Mouse (Mus musculus): Measurements from ENCODE around the gene Upf1.

Gene Upf1

DNA sequence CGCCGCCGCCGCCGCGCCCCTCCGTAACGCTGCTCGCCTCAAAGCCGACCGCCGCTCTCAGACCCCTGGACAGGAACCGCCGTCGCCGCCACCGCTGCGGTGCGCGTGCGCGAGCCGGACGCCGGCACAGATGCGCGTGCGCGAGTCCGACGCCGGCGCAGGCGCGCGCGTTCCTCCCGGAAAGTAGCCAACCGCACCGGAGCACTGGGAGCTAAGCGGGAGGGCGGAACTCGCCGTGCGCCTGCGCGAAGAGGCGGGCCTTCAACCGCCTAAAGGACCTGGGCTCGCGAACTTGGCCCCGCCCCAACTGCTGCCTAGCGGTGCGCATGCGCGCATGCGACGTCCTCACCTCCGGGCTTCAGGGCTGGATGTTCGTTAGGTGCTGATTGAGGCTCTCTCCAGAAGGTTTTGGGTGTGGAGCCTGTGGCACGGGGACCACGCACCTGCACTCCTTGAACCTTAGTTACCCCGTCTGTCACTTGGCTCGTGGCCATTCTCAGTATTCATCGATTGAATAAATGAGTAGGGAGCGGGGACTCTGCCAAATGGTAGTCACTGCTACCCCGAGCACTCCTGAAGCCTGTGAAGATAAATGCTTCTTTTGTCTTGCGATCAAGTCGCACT lies at the start of gene Upf1:
TSS of gene Upf1 (minus strand) at position 85 of the 624 bp plus-strand sequence.
- peak; percentile 98 to 100 for DNase-seq

DNA sequence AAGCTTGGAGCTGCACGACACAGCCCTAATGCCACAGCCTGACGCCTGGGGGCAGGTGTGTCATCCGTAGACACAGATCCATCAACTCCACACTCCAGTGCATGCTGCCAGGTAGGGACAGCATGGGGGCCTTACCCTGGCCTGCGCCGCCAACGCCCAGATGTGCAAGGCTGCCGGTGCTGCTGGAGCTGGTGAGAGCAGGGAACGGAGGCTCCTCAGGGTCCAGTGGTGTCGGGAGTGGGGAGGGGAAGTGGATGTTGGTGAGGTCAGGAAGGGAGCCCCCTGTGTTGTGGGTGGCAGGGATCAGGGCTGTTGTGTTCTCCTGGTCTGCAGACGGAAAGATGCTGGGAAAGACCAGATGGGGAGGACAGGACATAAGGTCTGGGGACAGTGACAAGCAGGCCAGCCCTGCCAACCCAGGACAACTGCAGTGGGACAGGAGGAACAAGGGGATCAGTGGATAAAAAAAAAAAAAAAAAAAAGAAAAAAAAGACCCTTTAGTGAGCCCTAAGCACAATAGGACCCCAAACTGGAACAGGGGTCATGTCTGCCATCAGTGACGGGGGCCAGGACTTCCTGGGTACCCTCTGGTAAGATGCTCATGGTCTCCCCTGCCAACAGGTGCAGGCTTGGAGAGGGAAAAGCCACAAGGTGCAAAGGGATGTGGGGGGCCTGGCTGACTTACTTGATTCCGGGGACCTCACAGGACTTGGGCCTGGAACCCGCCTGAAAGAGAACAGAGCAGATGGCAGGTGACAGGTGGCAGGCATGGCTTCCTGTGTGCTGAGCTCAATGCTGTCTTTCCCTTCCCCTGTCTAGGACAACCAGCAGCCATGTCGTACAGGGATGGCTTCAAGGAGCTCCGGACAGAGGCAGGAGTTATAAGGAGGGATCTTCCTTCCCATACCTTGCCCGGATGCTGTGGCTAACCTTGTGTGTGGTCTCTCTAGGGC lies 44.8 kb upstream of the Upf1 start:
- DNase-seq = no peak

DNA sequence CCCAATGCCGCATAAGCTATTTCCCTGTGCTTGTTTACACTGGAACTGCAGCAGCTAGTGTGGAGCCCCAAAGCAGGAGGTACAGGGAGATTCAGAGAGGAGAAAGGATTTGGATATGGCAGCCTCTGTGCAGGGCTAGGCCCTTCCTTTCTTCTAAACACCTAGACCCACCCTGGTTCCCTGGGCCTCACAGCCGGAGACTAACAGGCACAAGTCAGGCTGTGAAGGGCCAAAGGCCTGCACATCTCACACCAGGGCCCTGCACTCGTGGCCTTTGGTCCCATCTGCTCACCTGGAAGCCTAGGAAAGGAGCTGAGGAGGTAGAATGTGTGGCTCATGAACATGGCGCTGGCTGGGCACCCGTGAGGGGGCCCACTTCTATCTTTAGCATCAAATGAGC lies 43.1 kb upstream of the Upf1 start:
- no peak for DNase-seq

DNA sequence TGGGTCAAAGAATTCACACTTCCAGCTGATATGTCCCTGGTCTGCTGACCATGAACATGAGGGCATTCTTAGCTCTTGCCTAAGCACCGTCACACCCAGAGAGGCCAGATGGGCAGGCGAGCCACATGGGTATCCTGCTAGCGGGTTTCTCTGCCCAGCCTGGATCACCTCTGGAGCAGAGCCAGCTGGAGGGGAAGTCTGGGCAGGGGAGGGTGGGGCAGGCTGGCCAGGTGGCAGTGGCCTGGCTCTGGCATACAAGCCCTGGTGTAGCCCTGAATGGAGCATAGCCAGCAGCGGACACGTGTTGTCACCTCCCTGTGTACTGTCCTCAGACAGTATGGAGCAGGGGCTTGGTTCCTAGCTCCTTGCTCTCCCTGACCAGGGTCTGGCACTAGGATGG lies 42.6 kb upstream of the Upf1 start:
- DNase-seq = peak; percentile 21 to 63

DNA sequence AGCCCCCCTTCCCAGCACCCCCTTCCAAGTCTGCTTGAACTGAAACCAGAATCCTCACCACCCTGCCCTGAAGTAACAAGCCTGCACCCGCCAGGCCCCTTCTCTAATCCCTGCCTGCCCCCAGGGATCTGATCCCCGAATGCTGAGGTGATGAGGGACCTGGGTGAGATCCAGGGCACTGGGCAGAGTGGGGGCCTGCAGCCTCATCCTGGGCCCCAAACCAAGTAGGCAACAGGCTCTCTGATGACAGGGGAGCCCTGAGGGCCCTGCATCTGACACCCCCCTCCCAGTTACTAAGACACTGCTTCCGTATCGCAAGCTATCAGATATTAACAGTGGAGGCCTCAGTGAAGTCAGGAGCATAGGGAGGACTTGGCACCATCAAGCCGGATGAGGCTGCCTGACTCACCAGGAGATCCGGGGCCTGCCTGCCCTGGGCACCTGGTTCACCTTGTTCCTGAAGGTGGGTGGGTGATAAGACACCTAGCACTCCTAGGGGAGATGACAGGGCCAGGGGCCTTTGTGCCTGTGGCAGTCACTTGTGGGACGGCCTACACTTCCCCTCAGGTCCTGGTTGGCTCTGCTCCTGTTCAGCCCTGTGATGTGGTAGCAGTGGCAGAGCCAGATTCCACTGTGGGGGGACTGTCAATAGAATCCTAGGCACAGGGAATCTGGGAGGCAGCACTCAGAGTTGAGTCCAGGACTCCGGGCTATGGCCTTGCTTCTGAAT lies 41.4 kb upstream of the Upf1 start:
- no peak for DNase-seq

DNA sequence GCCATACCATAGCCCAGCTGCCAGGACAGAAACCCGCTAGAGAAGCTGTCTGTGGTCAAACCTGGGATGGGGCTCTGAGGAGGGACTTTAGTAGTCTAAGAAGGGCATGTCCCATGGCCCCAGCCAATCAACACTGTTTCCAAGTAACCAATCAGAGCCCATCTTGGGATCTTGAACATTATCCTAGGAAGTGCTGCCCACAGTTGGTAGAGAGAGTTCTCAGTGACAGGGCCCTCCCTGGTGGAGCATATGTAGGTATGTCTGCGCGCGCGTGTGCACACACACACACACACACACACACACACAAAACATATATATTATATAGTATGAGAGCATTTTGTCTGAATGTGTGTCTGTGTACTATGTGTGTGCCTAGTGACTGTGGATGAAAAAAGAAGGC lies 40.0 kb upstream of the Upf1 start:
- no peak for DNase-seq

GRCm38 (mm10) chr8:70389678-70390077 lies 36.6 kb upstream of the Upf1 start:
- no peak for DNase-seq

DNA sequence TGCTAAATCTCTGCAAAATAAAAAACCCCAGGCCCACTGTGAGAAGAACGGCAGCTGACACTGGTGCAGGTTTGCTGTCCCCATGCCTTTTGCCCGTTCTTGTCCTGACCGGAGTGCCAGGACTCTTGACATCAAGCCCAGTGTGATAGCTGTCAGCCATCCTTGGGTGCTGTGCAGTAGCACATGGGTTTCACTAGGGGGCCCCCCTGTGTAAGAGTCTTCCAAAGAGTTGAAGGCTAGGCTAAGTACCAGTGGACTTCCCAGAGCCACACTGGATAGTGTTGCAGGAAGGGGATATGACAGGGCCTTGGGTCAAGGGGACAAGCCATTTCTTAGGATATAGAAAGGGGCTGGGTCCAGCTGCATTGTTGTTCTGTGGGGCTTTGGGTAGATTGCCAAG lies 30.2 kb upstream of the Upf1 start:
- peak; percentile 77 for DNase-seq

- DNase-seq = no peak
Measured at GRCm38 (mm10) chr8:70380069-70380468, 27.0 kb upstream of the Upf1 start.

GRCm38 (mm10) chr8:70377049-70377448 lies 24.0 kb upstream of the Upf1 start:
- no peak for DNase-seq

DNA sequence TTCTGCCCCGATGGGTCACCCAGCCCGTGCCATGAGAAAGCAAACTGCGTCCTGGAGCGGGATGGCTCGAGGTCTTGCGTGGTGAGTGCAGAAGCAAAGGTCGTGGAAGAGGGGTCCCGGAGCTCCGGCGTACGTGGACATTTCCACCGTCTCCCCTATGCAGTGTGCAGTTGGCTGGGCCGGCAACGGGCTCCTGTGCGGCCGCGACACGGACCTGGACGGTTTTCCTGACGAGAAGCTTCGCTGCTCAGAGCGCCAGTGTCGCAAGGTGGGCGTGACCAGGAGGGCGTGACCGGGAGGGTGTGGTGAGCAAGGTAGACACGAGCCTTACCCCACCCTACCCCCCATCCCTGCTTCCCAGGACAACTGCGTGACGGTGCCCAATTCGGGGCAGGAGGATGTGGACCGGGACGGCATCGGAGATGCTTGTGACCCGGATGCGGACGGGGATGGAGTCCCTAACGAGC lies 23.2 kb upstream of the Upf1 start:
- peak in 1 of 2 experiments; percentile 45 for DNase-seq

DNA sequence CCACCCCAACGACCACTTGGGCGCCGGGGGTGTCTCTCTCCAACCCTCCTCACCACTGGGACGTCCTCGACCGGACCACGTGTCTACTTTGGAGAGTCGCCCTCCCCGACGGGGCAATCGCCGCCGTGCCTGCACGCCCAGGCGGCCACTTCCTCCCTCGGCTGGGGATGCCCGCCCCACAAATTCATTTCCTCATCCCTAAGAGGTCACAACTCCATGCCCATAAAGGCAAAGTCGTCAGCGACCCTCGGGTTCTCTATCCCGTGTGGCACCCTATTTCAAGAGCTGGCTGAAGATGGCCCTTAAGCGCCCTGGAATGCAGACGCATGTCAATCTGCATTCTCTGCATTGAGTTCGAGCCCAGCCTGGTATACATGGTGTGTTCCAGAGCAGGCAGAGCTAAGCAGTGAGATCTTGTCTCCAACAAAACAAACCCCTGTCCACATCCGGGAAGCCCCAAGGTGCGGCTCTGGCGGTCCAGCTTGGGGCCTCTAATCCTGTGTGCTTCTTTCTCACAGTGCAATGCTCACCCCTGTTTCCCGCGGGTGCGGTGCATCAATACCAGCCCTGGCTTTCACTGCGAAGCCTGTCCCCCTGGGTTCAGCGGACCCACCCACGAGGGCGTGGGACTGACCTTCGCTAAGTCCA lies 22.3 kb upstream of the Upf1 start:
- peak in 1 of 2 experiments; percentile 39 for DNase-seq

GRCm38 (mm10) chr8:70374318-70374927 lies 21.3 kb upstream of the Upf1 start:
- peak; percentile 90 to 93 for DNase-seq

GRCm38 (mm10) chr8:70373397-70374317 lies 20.6 kb upstream of the Upf1 start, which contains the start of gene Comp:
Comp (plus strand) TSS chr8:70373558.
- DNase-seq = peak in 1 of 2 experiments; percentile 44

GRCm38 (mm10) chr8:70371951-70372350 lies 18.9 kb upstream of the Upf1 start:
- DNase-seq = peak; percentile 60 to 89

- DNase-seq = no peak
Measured at GRCm38 (mm10) chr8:70370476-70370875, 17.4 kb upstream of the Upf1 start.

DNA sequence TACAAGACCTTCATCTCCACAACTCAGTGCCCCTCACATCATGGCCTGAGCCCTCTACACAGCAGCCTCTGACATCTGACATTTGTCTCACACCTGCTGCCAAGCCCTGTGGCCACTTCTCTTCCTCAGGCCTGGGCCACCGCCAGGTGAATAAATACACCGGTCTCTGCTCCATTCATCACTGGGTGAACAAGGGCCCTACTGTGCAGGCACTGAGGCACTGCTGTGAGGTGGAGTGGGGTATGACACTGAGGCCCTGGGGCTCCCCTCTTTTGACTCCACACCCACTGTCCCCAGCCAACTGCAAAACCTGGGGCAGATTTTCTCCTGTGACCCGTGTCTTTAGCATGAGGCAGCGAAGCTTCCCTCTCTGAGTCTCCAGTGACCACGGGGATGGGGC lies 13.5 kb upstream of the Upf1 start:
- no peak for DNase-seq

DNA sequence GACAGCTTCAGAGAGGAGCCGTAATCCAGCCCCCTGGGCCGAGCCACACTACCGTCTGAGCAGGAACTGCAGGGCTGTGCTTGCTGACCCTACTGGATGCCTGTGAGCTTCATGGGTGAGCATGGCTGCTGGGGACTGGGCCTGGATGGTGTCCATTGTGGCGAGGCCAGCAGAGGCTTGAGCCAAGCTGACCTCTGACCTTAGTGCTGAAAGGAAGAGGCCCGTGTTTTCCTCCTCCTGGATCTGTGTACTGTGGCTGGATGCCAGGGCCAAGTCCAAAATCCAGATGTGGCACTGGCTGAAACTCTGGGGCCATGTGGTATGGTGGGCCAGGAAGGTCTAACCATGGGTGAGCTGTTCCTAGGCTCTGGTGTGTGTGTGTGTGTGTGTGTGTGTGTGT lies 11.0 kb upstream of the Upf1 start:
- peak; percentile 83 to 90 for DNase-seq

- no peak for DNase-seq
Measured at GRCm38 (mm10) chr8:70361484-70362032, 8.5 kb upstream of the Upf1 start.

- DNase-seq = peak in 1 of 2 experiments; percentile 54
Measured at GRCm38 (mm10) chr8:70360769-70361168, 7.7 kb upstream of the Upf1 start.

- DNase-seq = peak; percentile 62 to 75
Measured at GRCm38 (mm10) chr8:70359411-70359810, 6.3 kb upstream of the Upf1 start.
